Mouse (Mus musculus) c-Kit-negative CD71-positive TER-119-positive erythroid progenitor cells, embryonic 14.5 days (primary cell): ENCODE measurements around the gene Adssl1.

Source experiments
- DNase-seq: peaks from one replicate; pipeline ENCODE4 v3.0.0-alpha.2; 2013; ENCODE audit warnings: low read depth, low spot score

Adssl1 gene

GRCm38 (mm10) chr12:112675245-112676035 lies 55.6 kb downstream of the Adssl1 start:
- peak; percentile 60 for DNase-seq

GRCm38 (mm10) chr12:112677076-112677475 lies 57.2 kb downstream of the Adssl1 start:
- DNase-seq: no peak

GRCm38 (mm10) chr12:112677943-112678554 lies 58.2 kb downstream of the Adssl1 start:
- no peak for DNase-seq

- DNase-seq: no peak
Observed at GRCm38 (mm10) chr12:112678555-112679026, 58.7 kb downstream of the Adssl1 start, which contains the start of gene Zbtb42. TSS of gene Zbtb42 (plus strand) at chr12:112678828.

- no peak for DNase-seq
Observed at GRCm38 (mm10) chr12:112679027-112679996, 59.5 kb downstream of the Adssl1 start.

- no peak for DNase-seq
Observed at GRCm38 (mm10) chr12:112683351-112683750, 63.5 kb downstream of the Adssl1 start.

GRCm38 (mm10) chr12:112688458-112688857 lies 68.6 kb downstream of the Adssl1 start:
- DNase-seq: no peak
